Mouse (Mus musculus) small intestine, adult 2 months (tissue): ENCODE data around the gene Zfp384.

ENCODE experiments used
- CTCF ChIP-seq: fragments of 200-500 bp; IDR thresholded peaks from 2 replicates; pipeline ENCODE4 v1.5.1; 2012; ENCODE audit warnings: low read depth, mild to moderate bottlenecking, control low read depth, inconsistent platforms, low read length, moderate library complexity, mixed read lengths; ENCODE audit not compliant: insufficient replicate concordance, insufficient read length; ENCODE audit errors: extremely low read depth
- POLR2A ChIP-seq: fragments of 200-500 bp; IDR thresholded peaks from 2 replicates; pipeline ENCODE4 v1.6.1; 2012; ENCODE audit warnings: low read depth, mild to moderate bottlenecking, control low read depth, inconsistent platforms, low read length, moderate library complexity

DNA sequence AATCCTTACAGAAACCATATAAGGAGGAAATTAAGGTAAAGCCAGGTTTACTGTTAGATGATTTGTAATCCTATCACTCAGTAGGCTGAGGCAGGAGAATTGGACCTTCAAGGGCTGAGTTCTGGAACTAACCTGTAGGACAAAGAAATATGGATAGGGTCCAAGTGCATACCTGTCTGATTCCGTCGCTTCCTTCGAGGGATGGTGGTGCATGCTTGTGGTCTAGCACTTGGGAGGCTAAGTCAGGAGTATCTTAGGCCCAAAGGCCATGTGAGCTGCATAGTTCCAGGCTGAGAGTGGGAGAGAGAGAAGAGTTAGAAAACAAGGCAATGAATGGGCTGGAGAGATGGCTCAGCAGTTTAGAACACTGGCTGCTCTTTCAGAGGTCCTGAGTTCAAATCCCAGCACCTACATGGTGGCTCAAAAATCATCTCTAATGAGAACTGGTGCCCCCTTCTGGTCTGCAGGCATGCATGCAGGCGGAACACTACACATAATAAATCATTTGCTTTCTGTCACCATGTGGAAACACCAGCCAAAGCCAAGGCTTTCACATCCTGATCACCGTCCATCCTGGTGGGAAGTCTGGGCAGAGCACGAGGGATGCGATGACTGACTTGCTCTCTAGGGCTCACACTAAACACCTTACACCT is 42.4 kb upstream of the Zfp384 start:
- TF ChIP-seq CTCF (peak; percentile 35; the same call in 1 of the 2 replicates), POLR2A (no peak)
